Mouse (Mus musculus): Measurements from ENCODE around the gene Fbxo44. TPM values are rescaled to one million over a fixed set of nuclear protein-coding genes. Genes with fewer than 3 reads are reported as not detected.

The Fbxo44 gene
- polyA plus RNA-seq (2012; fragmentation: generic; extraction: Trizol): 2.1 TPM
- long read RNA-seq, experiment 1, partial matches to known transcripts: 0 of 4 reads
- long read RNA-seq, experiment 1, other reads (novel, unspliced or antisense): 3 of 4 reads
- long read RNA-seq, experiment 2, partial matches to known transcripts: 1 of 4 reads
- long read RNA-seq, experiment 2, other reads (novel, unspliced or antisense): 3 of 4 reads

DNA sequence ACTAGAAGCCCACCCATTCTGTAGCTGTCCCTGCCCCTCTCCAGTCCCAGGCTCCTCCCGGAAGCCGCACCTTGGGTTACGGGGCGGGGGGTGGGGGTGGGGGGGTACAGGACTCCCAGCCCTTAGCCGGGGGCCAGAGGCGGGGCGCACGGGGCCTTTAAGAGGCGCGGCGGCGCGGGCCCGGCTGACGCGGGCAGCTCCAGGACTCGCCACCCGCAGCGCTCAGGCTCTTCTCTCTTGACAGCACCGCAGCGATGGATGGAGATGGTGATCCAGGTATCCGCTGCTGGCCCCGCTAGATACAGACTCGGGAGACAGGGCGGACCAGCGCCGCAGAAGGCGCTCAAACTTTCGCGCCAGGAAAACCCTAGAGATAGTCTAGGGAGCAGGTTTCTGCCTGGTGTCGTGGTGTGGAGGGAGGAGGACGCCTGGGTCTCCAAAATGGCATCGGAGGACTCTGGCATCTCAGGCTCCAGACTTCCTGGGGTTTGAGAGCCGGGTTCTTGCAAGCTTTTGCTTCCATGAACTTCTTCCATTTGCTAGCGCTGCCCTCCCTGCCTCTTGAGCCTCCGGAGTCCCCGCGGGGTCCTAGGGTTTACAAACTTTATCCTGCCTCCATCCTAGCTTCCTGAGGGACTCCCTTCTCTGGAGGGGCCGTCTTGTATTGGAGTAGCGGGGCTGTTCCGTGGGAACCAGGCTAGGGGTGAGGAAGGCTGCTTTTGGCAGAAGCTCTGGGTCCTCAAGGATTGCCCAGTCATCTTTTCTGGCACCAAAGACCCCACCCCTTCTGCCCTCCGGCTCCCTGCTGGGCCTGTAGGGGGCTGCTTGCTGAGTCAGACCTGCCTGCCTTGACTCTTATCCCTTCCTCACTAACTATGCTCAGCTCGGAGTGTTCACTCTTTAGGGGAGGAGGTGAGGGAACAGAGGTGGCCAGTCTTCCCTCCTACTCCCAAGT is at the start of gene Fbxo44, which contains the start of gene Fbxo2:
TSS of gene Fbxo44 (minus strand) at position 47 of the 955 bp plus-strand sequence.
TSS of gene Fbxo2 (plus strand) at position 186 of the 955 bp plus-strand sequence.
- H3K36me3 ChIP-seq (ENCODE audit: control insufficient read depth, insufficient read depth): no peaks in the 10 kb centered on the region
- H3K27me3 ChIP-seq (ENCODE audit: control insufficient read depth, insufficient read depth, insufficient read length): peaks cover 21% of the 10 kb centered on the region
- no peaks in the 10 kb centered on the region for H3K79me3 ChIP-seq (ENCODE audit: low read depth)
- peak within 1 kb of the TSS; percentile 61 for H3ac ChIP-seq (ENCODE audit: control insufficient read depth, insufficient read length, low read depth)
- no peak for TF ChIP-seq CTCF (IDR thresholded peaks at IDR 0.05; ENCODE audit: control insufficient read depth, insufficient read depth, insufficient read length)
- peak within 1 kb of the TSS; percentile 14 for H3K4me3 ChIP-seq (ENCODE audit: insufficient read depth, poor library complexity, severe bottlenecking)
- no peaks in the 10 kb centered on the region for H3K79me2 ChIP-seq (ENCODE audit: control insufficient read depth, insufficient read depth)

DNA sequence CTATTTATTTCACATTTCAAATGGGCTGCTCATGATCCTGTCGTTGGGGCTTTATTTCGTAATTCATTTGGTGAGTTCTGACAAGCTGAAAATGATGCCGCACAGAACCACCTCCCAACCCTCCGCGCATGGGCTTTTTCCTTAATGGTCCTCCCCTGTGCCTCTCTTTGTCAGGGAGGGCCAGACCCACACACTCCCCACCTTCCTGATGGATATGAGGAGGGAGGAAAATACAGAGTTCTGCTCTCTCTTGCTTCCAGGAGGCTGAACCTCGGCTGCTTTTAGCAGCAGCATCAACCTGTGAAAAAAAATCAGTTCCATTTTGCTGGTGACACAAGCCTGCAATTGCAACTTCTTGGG is 44.6 kb upstream of the Fbxo44 start:
- Histone ChIP-seq H3K79me2 (ENCODE audit: control insufficient read depth, insufficient read depth) (no peaks in the 10 kb centered on the region), H3K27me3 (ENCODE audit: control insufficient read depth, insufficient read depth, insufficient read length) (peaks cover 7% of the 10 kb centered on the region), H3ac (ENCODE audit: control insufficient read depth, insufficient read length, low read depth) (no peak overlapping the region), H3K4me3 (ENCODE audit: insufficient read depth, poor library complexity, severe bottlenecking) (no peak overlapping the region), H3K36me3 (ENCODE audit: control insufficient read depth, insufficient read depth) (no peaks in the 10 kb centered on the region), H3K79me3 (ENCODE audit: low read depth) (no peaks in the 10 kb centered on the region)
- TF ChIP-seq MYOG (IDR thresholded peaks at IDR 0.05; ENCODE audit: control insufficient read depth, extremely low read depth, insufficient read length): no peak
- no peak for TF ChIP-seq USF1 (IDR thresholded peaks at IDR 0.05; ENCODE audit: low read depth)
- TF ChIP-seq CEBPB (IDR thresholded peaks at IDR 0.05; ENCODE audit: low read depth): no peak
- TF ChIP-seq MAX (IDR thresholded peaks at IDR 0.05): no peak
- TF ChIP-seq MYOD1 (IDR thresholded peaks at IDR 0.05; ENCODE audit: control insufficient read depth, insufficient read length, low read depth): no peak
- TF ChIP-seq FOSL1 (IDR thresholded peaks at IDR 0.05; ENCODE audit: insufficient read depth, low read length, poor library complexity, severe bottlenecking): no peak
- TF ChIP-seq CTCF (IDR thresholded peaks at IDR 0.05; ENCODE audit: control insufficient read depth, insufficient read depth, insufficient read length): no peak

DNA sequence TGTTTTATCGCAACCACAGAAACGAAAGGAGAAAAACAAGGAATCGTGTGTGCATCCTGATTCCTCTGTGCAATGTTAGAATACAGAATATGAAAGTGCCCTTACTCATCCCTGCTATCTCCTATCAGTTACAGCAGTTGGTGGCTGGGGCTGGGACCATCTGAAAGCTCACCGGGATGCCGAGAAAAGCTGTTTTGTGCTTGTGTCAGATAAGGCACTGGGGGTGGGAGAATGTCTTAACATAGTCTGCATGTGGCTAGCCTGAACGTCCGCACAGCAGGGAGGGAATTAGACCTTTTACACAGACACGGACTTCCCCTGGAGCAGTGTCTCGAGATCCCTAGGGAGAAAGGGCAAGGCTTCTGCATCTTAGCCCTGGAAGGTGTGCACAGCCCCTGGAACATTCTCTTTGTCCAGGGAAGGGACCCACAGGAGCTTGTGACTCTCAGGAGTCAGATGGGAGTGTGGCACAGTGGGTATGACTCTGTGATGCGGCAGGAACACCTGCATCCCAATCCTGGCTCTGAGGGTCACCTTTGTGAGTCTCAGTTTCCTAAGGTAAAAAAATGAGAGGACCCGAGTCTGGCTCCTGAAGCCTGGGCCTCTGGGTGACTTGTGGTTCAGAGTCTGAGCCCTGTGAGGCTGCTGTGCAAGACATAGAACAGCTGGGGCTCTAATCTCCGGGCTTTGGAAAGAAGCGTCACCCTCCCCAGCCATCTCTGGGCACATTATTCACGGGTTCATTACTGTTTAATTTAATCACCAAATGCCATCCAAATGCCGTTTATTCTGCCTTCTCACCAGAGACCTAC is 44.0 kb upstream of the Fbxo44 start:
- H3K79me2 ChIP-seq (ENCODE audit: control insufficient read depth, insufficient read depth): no peaks in the 10 kb centered on the region
- no peak overlapping the region for H3K4me3 ChIP-seq (ENCODE audit: insufficient read depth, poor library complexity, severe bottlenecking)
- H3K27me3 ChIP-seq (ENCODE audit: control insufficient read depth, insufficient read depth, insufficient read length): peaks cover 7% of the 10 kb centered on the region
- no peaks in the 10 kb centered on the region for H3K79me3 ChIP-seq (ENCODE audit: low read depth)
- no peak overlapping the region for H3ac ChIP-seq (ENCODE audit: control insufficient read depth, insufficient read length, low read depth)
- TF ChIP-seq MYOG (IDR thresholded peaks at IDR 0.05; ENCODE audit: control insufficient read depth, extremely low read depth, insufficient read length) (no peak), CEBPB (IDR thresholded peaks at IDR 0.05; ENCODE audit: low read depth) (no peak)
- H3K36me3 ChIP-seq (ENCODE audit: control insufficient read depth, insufficient read depth): no peaks in the 10 kb centered on the region

DNA sequence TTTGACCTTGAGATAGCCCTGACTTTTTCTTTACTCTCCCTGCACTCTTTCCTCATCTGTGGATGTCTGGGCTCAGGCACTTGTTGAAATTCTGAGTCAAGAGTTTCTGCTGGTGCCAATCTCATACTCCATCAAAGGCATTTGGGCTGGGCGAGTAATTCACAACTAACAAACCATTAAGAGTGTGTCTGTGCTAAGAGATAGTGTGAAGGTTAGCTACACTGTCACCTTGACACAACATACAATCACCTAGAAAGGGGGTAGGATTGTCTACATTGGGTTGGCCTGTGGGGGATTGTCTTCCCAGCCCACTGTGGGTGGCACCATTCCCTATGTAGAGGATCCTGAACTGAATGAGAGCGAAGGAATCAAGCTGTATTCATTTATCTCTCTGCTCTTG is 43.3 kb upstream of the Fbxo44 start:
- H3K4me3 ChIP-seq (ENCODE audit: insufficient read depth, poor library complexity, severe bottlenecking): no peak overlapping the region
- no peaks in the 10 kb centered on the region for H3K79me3 ChIP-seq (ENCODE audit: low read depth)
- H3K79me2 ChIP-seq (ENCODE audit: control insufficient read depth, insufficient read depth): no peaks in the 10 kb centered on the region
- TF ChIP-seq CTCF (IDR thresholded peaks at IDR 0.05; ENCODE audit: control insufficient read depth, insufficient read depth, insufficient read length): no peak
- TF ChIP-seq CEBPB (IDR thresholded peaks at IDR 0.05; ENCODE audit: low read depth): no peak
- no peak for TF ChIP-seq FOSL1 (IDR thresholded peaks at IDR 0.05; ENCODE audit: insufficient read depth, low read length, poor library complexity, severe bottlenecking)
- TF ChIP-seq MYOG (IDR thresholded peaks at IDR 0.05; ENCODE audit: control insufficient read depth, extremely low read depth, insufficient read length): no peak
- TF ChIP-seq USF1 (IDR thresholded peaks at IDR 0.05; ENCODE audit: low read depth): no peak
- no peak for TF ChIP-seq MYOD1 (IDR thresholded peaks at IDR 0.05; ENCODE audit: control insufficient read depth, insufficient read length, low read depth)
- no peak for TF ChIP-seq MAX (IDR thresholded peaks at IDR 0.05)
- no peak overlapping the region for H3ac ChIP-seq (ENCODE audit: control insufficient read depth, insufficient read length, low read depth)
- H3K27me3 ChIP-seq (ENCODE audit: control insufficient read depth, insufficient read depth, insufficient read length): peaks cover 13% of the 10 kb centered on the region
- H3K36me3 ChIP-seq (ENCODE audit: control insufficient read depth, insufficient read depth): no peaks in the 10 kb centered on the region

DNA sequence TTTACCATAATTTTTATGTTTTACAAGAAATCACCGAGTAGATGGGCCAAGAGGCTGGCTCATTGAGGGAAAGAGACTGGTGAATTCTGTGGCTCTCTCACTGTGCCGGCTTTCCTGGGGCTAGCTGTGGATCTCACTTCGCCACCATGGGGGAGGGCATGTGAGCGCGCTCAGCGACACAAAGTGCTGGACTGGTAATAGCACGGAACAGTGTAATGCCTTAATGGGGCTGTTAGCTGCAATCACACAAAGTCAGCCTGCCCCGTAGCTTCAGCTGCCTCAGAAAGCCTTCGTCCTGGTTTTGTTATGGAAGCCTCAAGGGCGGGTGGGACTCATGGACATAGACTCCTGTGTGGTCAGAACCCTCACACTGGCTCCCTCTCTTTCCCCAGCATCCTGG is 38.4 kb upstream of the Fbxo44 start:
- peaks cover 12% of the 10 kb centered on the region for H3K27me3 ChIP-seq (ENCODE audit: control insufficient read depth, insufficient read depth, insufficient read length)

More for the DNA sequence above, 38.4 kb upstream of the Fbxo44 start:
- Histone ChIP-seq H3ac (ENCODE audit: control insufficient read depth, insufficient read length, low read depth) (no peak overlapping the region), H3K79me3 (ENCODE audit: low read depth) (no peaks in the 10 kb centered on the region), H3K79me2 (ENCODE audit: control insufficient read depth, insufficient read depth) (no peaks in the 10 kb centered on the region), H3K4me3 (ENCODE audit: insufficient read depth, poor library complexity, severe bottlenecking) (no peak overlapping the region), H3K36me3 (ENCODE audit: control insufficient read depth, insufficient read depth) (no peaks in the 10 kb centered on the region)
- TF ChIP-seq USF1 (IDR thresholded peaks at IDR 0.05; ENCODE audit: low read depth) (no peak), MYOG (IDR thresholded peaks at IDR 0.05; ENCODE audit: control insufficient read depth, extremely low read depth, insufficient read length) (no peak), FOSL1 (IDR thresholded peaks at IDR 0.05; ENCODE audit: insufficient read depth, low read length, poor library complexity, severe bottlenecking) (no peak), CTCF (IDR thresholded peaks at IDR 0.05; ENCODE audit: control insufficient read depth, insufficient read depth, insufficient read length) (no peak), MYOD1 (IDR thresholded peaks at IDR 0.05; ENCODE audit: control insufficient read depth, insufficient read length, low read depth) (no peak), MAX (IDR thresholded peaks at IDR 0.05) (no peak), CEBPB (IDR thresholded peaks at IDR 0.05; ENCODE audit: low read depth) (no peak)
